Mouse (Mus musculus) hindbrain, postnatal 0 days (tissue): ENCODE measurements at regions not wholly inside any gene's neighbourhood (a gene's known extent, or its start where the extent isn't known, plus 50 kb on each side); places are given as distances from the start of the nearest gene placed in this dataset.

Experiments
- ATAC-seq: fragments of 200-750 bp; cut with Nextera tagmentation; 2 replicates; pipeline ENCODE4 v1.8.0; 2017; ENCODE audit warnings: mild to moderate bottlenecking, moderate TSS enrichment, moderate library complexity
- DNase-seq: peaks from one replicate; pipeline ENCODE4 v3.0.0-alpha.2; 2015; ENCODE audit warnings: low spot score
- H3K27ac ChIP-seq: fragments of 300-500 bp; sonication (generic); 2 replicates; pipeline ENCODE4 v1.5.1; 2014; ENCODE audit warnings: mild to moderate bottlenecking
- H3K27me3 ChIP-seq: fragments of 300-500 bp; sonication (generic); 2 replicates; pipeline ENCODE4 v1.6.1; 2014; ENCODE audit warnings: low read length, mixed read lengths; ENCODE audit not compliant: insufficient read depth
- H3K36me3 ChIP-seq: fragments of 300-500 bp; sonication (generic); 2 replicates; pipeline ENCODE4 v1.6.1; 2014; ENCODE audit warnings: low read length, mixed read lengths; ENCODE audit not compliant: insufficient read depth
- H3K4me1 ChIP-seq: fragments of 300-500 bp; sonication (generic); 2 replicates; pipeline ENCODE4 v1.6.1; 2014; ENCODE audit warnings: antibody characterized with exemption, low read length, mixed read lengths; ENCODE audit not compliant: insufficient read depth
- H3K4me2 ChIP-seq: fragments of 300-500 bp; sonication (generic); 2 replicates; pipeline ENCODE4 v1.6.1; 2014; ENCODE audit warnings: low read depth, mild to moderate bottlenecking, low read length, moderate library complexity, mixed read lengths
- H3K4me3 ChIP-seq: fragments of 300-500 bp; sonication (generic); 2 replicates; pipeline ENCODE4 v1.5.1; 2014; ENCODE audit warnings: low read length
- H3K9ac ChIP-seq: fragments of 300-500 bp; sonication (generic); replicated peaks from 2 replicates; pipeline ENCODE4 v1.6.1; 2014; ENCODE audit warnings: mild to moderate bottlenecking, low read length, moderate library complexity, mixed read lengths
- H3K9me3 ChIP-seq: fragments of 300-500 bp; sonication (generic); 2 replicates; pipeline ENCODE4 v1.6.1; 2016; ENCODE audit warnings: low read length, mixed read lengths
- CTCF ChIP-seq: IDR thresholded peaks from 2 replicates; pipeline ENCODE4 v1.5.1; 2016; ENCODE audit warnings: antibody characterized with exemption, control low read depth, low read depth
- WGBS: fragments of 180-500 bp; shearing (Covaris S2); extraction: QIAGEN DNeasy Blood & Tissue Kit; methylation state at CpG from one replicate; pipeline ENCODE4 v1.1.7; 2014; 5-methylcytosine and 5-hydroxymethylcytosine counted together

GRCm38 (mm10) chr10:96778220-96778619 is 161.4 kb downstream of the Btg1 start:
- H3K4me2 ChIP-seq, result no peak overlapping the region
- H3K4me3 ChIP-seq, result no peak overlapping the region
- no peak for ATAC-seq
- no peak overlapping the region for H3K9ac ChIP-seq
- H3K27me3 ChIP-seq, result no peaks in the 10 kb centered on the region
- H3K4me1 ChIP-seq, result no peaks in the 10 kb centered on the region
- 71% methylated on average over 1 of the region's 1 CpGs for WGBS
- H3K27ac ChIP-seq, result no peak overlapping the region
- TF ChIP-seq CTCF, result no peak
- no peaks in the 10 kb centered on the region for H3K9me3 ChIP-seq
- H3K36me3 ChIP-seq, result no peaks in the 10 kb centered on the region
- DNase-seq, result no peak

GRCm38 (mm10) chr10:96783966-96784365 is 167.2 kb downstream of the Btg1 start:
- no peak overlapping the region for H3K4me2 ChIP-seq
- no peak overlapping the region for H3K4me3 ChIP-seq
- no peaks in the 10 kb centered on the region for H3K27me3 ChIP-seq
- no peaks in the 10 kb centered on the region for H3K9me3 ChIP-seq
- no peak for ATAC-seq
- H3K9ac ChIP-seq, result no peak overlapping the region
- H3K4me1 ChIP-seq, result no peaks in the 10 kb centered on the region
- no peak overlapping the region for H3K27ac ChIP-seq
- DNase-seq, result no peak
- TF ChIP-seq CTCF, result no peak
- H3K36me3 ChIP-seq, result no peaks in the 10 kb centered on the region
- 89% methylated on average over 5 of the region's 5 CpGs for WGBS

GRCm38 (mm10) chr10:96786903-96787571 is 170.2 kb downstream of the Btg1 start:
- H3K4me2 ChIP-seq, result no peak overlapping the region
- no peak for DNase-seq
- H3K4me3 ChIP-seq, result no peak overlapping the region
- no peak overlapping the region for H3K27ac ChIP-seq
- WGBS, result 85% methylated on average over 8 of the region's 8 CpGs
- H3K9ac ChIP-seq, result no peak overlapping the region
- no peak for ATAC-seq
- H3K36me3 ChIP-seq, result no peaks in the 10 kb centered on the region
- no peaks in the 10 kb centered on the region for H3K4me1 ChIP-seq
- TF ChIP-seq CTCF, result no peak
- no peaks in the 10 kb centered on the region for H3K9me3 ChIP-seq
- no peaks in the 10 kb centered on the region for H3K27me3 ChIP-seq

- Histone ChIP-seq H3K9me3 (no peaks in the 10 kb centered on the region), H3K9ac (no peak overlapping the region), H3K27ac (no peak overlapping the region), H3K36me3 (no peaks in the 10 kb centered on the region), H3K27me3 (no peaks in the 10 kb centered on the region), H3K4me3 (no peak overlapping the region), H3K4me1 (no peaks in the 10 kb centered on the region), H3K4me2 (no peak overlapping the region)
- WGBS, result 86% methylated on average over 1 of the region's 1 CpGs
- TF ChIP-seq CTCF, result no peak
- DNase-seq, result no peak
- no peak for ATAC-seq
Measured at GRCm38 (mm10) chr10:96787572-96787946, 170.8 kb downstream of the Btg1 start.

- Histone ChIP-seq H3K9ac (no peak overlapping the region), H3K4me1 (no peaks in the 10 kb centered on the region), H3K36me3 (no peaks in the 10 kb centered on the region), H3K4me2 (no peak overlapping the region), H3K27ac (no peak overlapping the region), H3K27me3 (no peaks in the 10 kb centered on the region), H3K9me3 (no peaks in the 10 kb centered on the region), H3K4me3 (no peak overlapping the region)
- ATAC-seq (no peak), DNase-seq (no peak)
- 76% methylated on average over 8 of the region's 8 CpGs for WGBS
- no peak for TF ChIP-seq CTCF
Measured at GRCm38 (mm10) chr10:96788352-96789016, 171.7 kb downstream of the Btg1 start.

GRCm38 (mm10) chr10:96797116-96797515 is 180.3 kb downstream of the Btg1 start:
- no peaks in the 10 kb centered on the region for H3K36me3 ChIP-seq
- H3K27me3 ChIP-seq, result no peaks in the 10 kb centered on the region
- TF ChIP-seq CTCF, result no peak
- no peak overlapping the region for H3K27ac ChIP-seq
- H3K4me1 ChIP-seq, result no peaks in the 10 kb centered on the region
- no peak overlapping the region for H3K9ac ChIP-seq
- no peaks in the 10 kb centered on the region for H3K9me3 ChIP-seq
- no peak overlapping the region for H3K4me2 ChIP-seq
- 66% methylated on average over 6 of the region's 6 CpGs for WGBS
- no peak overlapping the region for H3K4me3 ChIP-seq
- ATAC-seq (no peak), DNase-seq (no peak)

GRCm38 (mm10) chr10:96800801-96801200 is 184.0 kb downstream of the Btg1 start:
- Histone ChIP-seq H3K4me2 (no peak overlapping the region), H3K9me3 (no peaks in the 10 kb centered on the region), H3K4me1 (no peaks in the 10 kb centered on the region), H3K4me3 (no peak overlapping the region), H3K9ac (no peak overlapping the region), H3K27ac (no peak overlapping the region), H3K36me3 (no peaks in the 10 kb centered on the region), H3K27me3 (no peaks in the 10 kb centered on the region)
- no peak for TF ChIP-seq CTCF
- DNase-seq (no peak), ATAC-seq (no peak)
- WGBS, result 76% methylated on average over 3 of the region's 3 CpGs
